Mouse (Mus musculus): ENCODE measurements around the gene Plekha7. TPM values are rescaled to one million over a fixed set of nuclear protein-coding genes. Genes with fewer than 3 reads are reported as not detected.

Gene Plekha7
- polyA plus RNA-seq, 1 experiment from 2014 or later, result 7.2 TPM

GRCm38 (mm10) chr7:116282755-116283154, 25.4 kb downstream of the Plekha7 start:
- WGBS, result 34% methylated on average over 11 of the region's 11 CpGs
- Histone ChIP-seq H3K4me1 (ENCODE audit: control insufficient read depth, insufficient read depth, low read length) (peaks cover 29% of the 10 kb centered on the region; the same call in 1 of the 2 replicates), H3K27ac (ENCODE audit: low read depth, low read length) (no peak overlapping the region), H3K9ac (ENCODE audit: low read depth, low read length) (no peak overlapping the region), H3K27me3 (ENCODE audit: control insufficient read depth, insufficient read depth, low read length) (no peaks in the 10 kb centered on the region), H3K4me3 (ENCODE audit: low read length) (no peak overlapping the region), H3K36me3 (ENCODE audit: control insufficient read depth, insufficient read depth, low read length) (no peaks in the 10 kb centered on the region), H3K9me3 (ENCODE audit: control insufficient read depth, low read length) (no peaks in the 10 kb centered on the region), H3K4me2 (replicated peaks; ENCODE audit: low read depth, low read length) (no peak overlapping the region; the same call in 1 of the 2 replicates)
- ATAC-seq (ENCODE audit: low FRiP score, low TSS enrichment), result no peak

DNA sequence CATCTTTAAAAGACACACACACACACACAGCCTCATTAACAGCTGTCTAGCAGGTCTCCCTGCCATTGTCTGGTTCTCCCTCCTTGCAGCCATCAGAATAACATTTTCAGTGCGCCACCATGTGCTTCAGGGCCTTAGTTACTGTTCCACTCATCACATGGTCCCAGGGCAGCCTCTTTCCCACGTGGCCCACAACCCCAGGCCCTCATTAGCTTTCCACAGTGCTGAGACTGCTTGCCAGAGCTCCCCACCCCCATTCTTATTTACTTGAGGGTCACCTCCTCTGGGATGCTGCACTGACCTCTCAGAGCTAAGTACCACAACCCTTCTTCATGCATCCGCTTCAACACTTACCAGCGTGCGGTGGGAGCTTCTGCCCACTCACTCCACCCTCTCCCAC, 28.1 kb downstream of the Plekha7 start:
- H3K4me2 ChIP-seq (replicated peaks; ENCODE audit: low read depth, low read length), result no peak overlapping the region
- H3K9ac ChIP-seq (ENCODE audit: low read depth, low read length), result no peak overlapping the region
- no peak overlapping the region for H3K4me3 ChIP-seq (ENCODE audit: low read length)
- no peak overlapping the region for H3K27ac ChIP-seq (ENCODE audit: low read depth, low read length)
- ATAC-seq (ENCODE audit: low FRiP score, low TSS enrichment), result no peak
- 56% methylated on average over 5 of the region's 5 CpGs for WGBS
- H3K27me3 ChIP-seq (ENCODE audit: control insufficient read depth, insufficient read depth, low read length), result no peaks in the 10 kb centered on the region
- no peaks in the 10 kb centered on the region for H3K36me3 ChIP-seq (ENCODE audit: control insufficient read depth, insufficient read depth, low read length)
- peaks cover 14% of the 10 kb centered on the region; the same call in 1 of the 2 replicates for H3K4me1 ChIP-seq (ENCODE audit: control insufficient read depth, insufficient read depth, low read length)
- H3K9me3 ChIP-seq (ENCODE audit: control insufficient read depth, low read length), result no peaks in the 10 kb centered on the region

GRCm38 (mm10) chr7:116278280-116278679, 29.9 kb downstream of the Plekha7 start:
- Histone ChIP-seq H3K9ac (ENCODE audit: low read depth, low read length) (no peak overlapping the region), H3K36me3 (ENCODE audit: control insufficient read depth, insufficient read depth, low read length) (no peaks in the 10 kb centered on the region), H3K27ac (ENCODE audit: low read depth, low read length) (0 out of 2 replicates have a peak overlapping the region, but pooled peaks have one; percentile 42), H3K4me1 (ENCODE audit: control insufficient read depth, insufficient read depth, low read length) (peaks cover 14% of the 10 kb centered on the region; the same call in 1 of the 2 replicates), H3K9me3 (ENCODE audit: control insufficient read depth, low read length) (no peaks in the 10 kb centered on the region), H3K27me3 (ENCODE audit: control insufficient read depth, insufficient read depth, low read length) (no peaks in the 10 kb centered on the region), H3K4me2 (replicated peaks; ENCODE audit: low read depth, low read length) (no peak overlapping the region), H3K4me3 (ENCODE audit: low read length) (no peak overlapping the region)
- no peak for ATAC-seq (ENCODE audit: low FRiP score, low TSS enrichment)
- WGBS, result 59% methylated on average over 9 of the region's 9 CpGs

GRCm38 (mm10) chr7:116276315-116276714, 31.9 kb downstream of the Plekha7 start:
- Histone ChIP-seq H3K9ac (ENCODE audit: low read depth, low read length) (no peak overlapping the region), H3K9me3 (ENCODE audit: control insufficient read depth, low read length) (no peaks in the 10 kb centered on the region), H3K4me3 (ENCODE audit: low read length) (no peak overlapping the region), H3K27ac (ENCODE audit: low read depth, low read length) (no peak overlapping the region), H3K36me3 (ENCODE audit: control insufficient read depth, insufficient read depth, low read length) (no peaks in the 10 kb centered on the region), H3K4me1 (ENCODE audit: control insufficient read depth, insufficient read depth, low read length) (0 out of 2 replicates have a peak, but pooled peaks cover 9% of the 10 kb centered on the region), H3K4me2 (replicated peaks; ENCODE audit: low read depth, low read length) (no peak overlapping the region), H3K27me3 (ENCODE audit: control insufficient read depth, insufficient read depth, low read length) (no peaks in the 10 kb centered on the region)
- no peak for ATAC-seq (ENCODE audit: low FRiP score, low TSS enrichment)

DNA sequence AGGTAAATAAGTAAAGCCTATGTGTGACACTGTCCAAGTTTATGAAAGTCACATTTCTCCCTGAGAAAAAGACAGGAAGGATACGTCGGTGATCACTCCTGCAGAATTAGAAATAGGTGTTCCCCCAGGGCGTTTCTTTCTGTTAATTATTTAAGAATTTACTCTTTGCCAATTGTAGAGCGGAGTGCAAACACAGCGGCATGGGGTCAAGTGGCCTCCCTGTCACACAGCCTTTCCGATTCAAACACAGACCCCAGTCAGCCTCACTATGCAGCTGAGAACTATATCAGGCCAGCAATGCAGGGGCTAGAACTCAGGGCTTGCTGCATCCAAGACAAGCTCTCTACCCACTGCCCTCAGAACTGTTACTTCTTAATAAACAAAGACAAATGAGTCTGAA, 35.1 kb downstream of the Plekha7 start:
- Histone ChIP-seq H3K4me2 (replicated peaks; ENCODE audit: low read depth, low read length) (no peak overlapping the region), H3K4me1 (ENCODE audit: control insufficient read depth, insufficient read depth, low read length) (peaks cover 12% of the 10 kb centered on the region), H3K4me3 (ENCODE audit: low read length) (no peak overlapping the region), H3K27ac (ENCODE audit: low read depth, low read length) (no peak overlapping the region), H3K27me3 (ENCODE audit: control insufficient read depth, insufficient read depth, low read length) (no peaks in the 10 kb centered on the region), H3K9me3 (ENCODE audit: control insufficient read depth, low read length) (no peaks in the 10 kb centered on the region), H3K36me3 (ENCODE audit: control insufficient read depth, insufficient read depth, low read length) (no peaks in the 10 kb centered on the region), H3K9ac (ENCODE audit: low read depth, low read length) (no peak overlapping the region)
- 85% methylated on average over 6 of the region's 6 CpGs for WGBS
- no peak for ATAC-seq (ENCODE audit: low FRiP score, low TSS enrichment)

DNA sequence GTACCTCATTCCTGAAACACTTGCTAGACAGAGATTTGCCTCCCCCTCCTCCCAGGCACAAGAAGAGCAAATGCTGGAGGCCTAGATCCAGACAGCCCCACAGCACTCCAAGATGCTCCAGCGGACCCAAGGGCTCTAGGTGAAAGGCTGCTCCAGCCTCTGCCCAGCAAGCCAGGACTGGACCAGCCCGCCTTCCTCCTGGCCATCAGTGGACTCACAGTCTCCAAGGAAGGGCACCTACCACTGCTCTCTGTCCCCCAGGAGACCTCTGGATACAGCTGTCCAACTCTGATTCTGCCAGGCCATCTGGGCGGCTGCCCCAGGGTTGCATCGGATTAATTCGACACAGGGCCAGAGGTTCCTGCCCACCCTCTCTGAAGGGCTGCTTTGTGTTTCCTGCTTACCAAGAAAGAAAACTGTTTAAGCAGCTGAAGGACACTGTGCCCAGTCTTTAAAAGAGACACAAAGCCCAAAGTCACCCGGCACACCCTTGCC, 38.6 kb downstream of the Plekha7 start:
- no peak for ATAC-seq (ENCODE audit: low FRiP score, low TSS enrichment)
- Histone ChIP-seq H3K36me3 (ENCODE audit: control insufficient read depth, insufficient read depth, low read length) (no peaks in the 10 kb centered on the region), H3K27ac (ENCODE audit: low read depth, low read length) (no peak overlapping the region), H3K9me3 (ENCODE audit: control insufficient read depth, low read length) (no peaks in the 10 kb centered on the region), H3K27me3 (ENCODE audit: control insufficient read depth, insufficient read depth, low read length) (no peaks in the 10 kb centered on the region), H3K9ac (ENCODE audit: low read depth, low read length) (no peak overlapping the region), H3K4me2 (replicated peaks; ENCODE audit: low read depth, low read length) (no peak overlapping the region), H3K4me3 (ENCODE audit: low read length) (no peak overlapping the region), H3K4me1 (ENCODE audit: control insufficient read depth, insufficient read depth, low read length) (peaks cover 21% of the 10 kb centered on the region)
- 74% methylated on average over 6 of the region's 6 CpGs for WGBS

- Histone ChIP-seq H3K9ac (ENCODE audit: low read depth, low read length) (no peak overlapping the region), H3K4me1 (ENCODE audit: control insufficient read depth, insufficient read depth, low read length) (peaks cover 26% of the 10 kb centered on the region), H3K4me3 (ENCODE audit: low read length) (no peak overlapping the region), H3K36me3 (ENCODE audit: control insufficient read depth, insufficient read depth, low read length) (no peaks in the 10 kb centered on the region), H3K27me3 (ENCODE audit: control insufficient read depth, insufficient read depth, low read length) (no peaks in the 10 kb centered on the region), H3K4me2 (replicated peaks; ENCODE audit: low read depth, low read length) (no peak overlapping the region; the same call in 1 of the 2 replicates), H3K9me3 (ENCODE audit: control insufficient read depth, low read length) (no peaks in the 10 kb centered on the region), H3K27ac (ENCODE audit: low read depth, low read length) (peak overlapping the region; percentile 30)
- 24% methylated on average over 13 of the region's 13 CpGs for WGBS
- peak; percentile 85 for ATAC-seq (ENCODE audit: low FRiP score, low TSS enrichment)
These were observed 39.9 kb downstream of the Plekha7 start for GRCm38 (mm10) chr7:116268113-116268926.

DNA sequence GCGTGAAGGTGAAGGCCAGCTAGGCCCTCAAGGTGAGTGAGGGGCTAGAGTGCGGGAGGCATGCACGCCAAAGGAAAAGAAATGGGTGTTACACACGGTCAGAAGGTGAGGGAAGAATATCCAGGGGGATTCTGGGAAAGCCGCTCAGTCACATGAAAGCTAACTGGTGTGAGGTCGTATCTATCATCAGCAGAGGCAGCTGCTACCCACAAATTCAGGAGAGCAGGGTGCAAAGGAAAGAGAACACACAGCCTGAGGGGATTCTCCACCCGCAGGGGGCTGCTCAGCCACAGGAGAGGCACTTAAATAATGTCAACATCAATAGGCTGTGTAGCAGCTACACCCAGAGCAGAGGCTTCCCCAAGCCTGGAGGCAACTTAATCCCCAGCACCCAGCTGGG, 44.9 kb downstream of the Plekha7 start:
- Histone ChIP-seq H3K4me3 (ENCODE audit: low read length) (no peak overlapping the region), H3K9me3 (ENCODE audit: control insufficient read depth, low read length) (no peaks in the 10 kb centered on the region), H3K4me1 (ENCODE audit: control insufficient read depth, insufficient read depth, low read length) (peaks cover 22% of the 10 kb centered on the region), H3K27me3 (ENCODE audit: control insufficient read depth, insufficient read depth, low read length) (no peaks in the 10 kb centered on the region), H3K27ac (ENCODE audit: low read depth, low read length) (no peak overlapping the region), H3K4me2 (replicated peaks; ENCODE audit: low read depth, low read length) (no peak overlapping the region), H3K9ac (ENCODE audit: low read depth, low read length) (no peak overlapping the region), H3K36me3 (ENCODE audit: control insufficient read depth, insufficient read depth, low read length) (no peaks in the 10 kb centered on the region)
- no peak for ATAC-seq (ENCODE audit: low FRiP score, low TSS enrichment)
- WGBS, result 66% methylated on average over 7 of the region's 7 CpGs

- H3K27ac ChIP-seq (ENCODE audit: low read depth, low read length), result no peak overlapping the region
- H3K36me3 ChIP-seq (ENCODE audit: control insufficient read depth, insufficient read depth, low read length), result no peaks in the 10 kb centered on the region
- H3K27me3 ChIP-seq (ENCODE audit: control insufficient read depth, insufficient read depth, low read length), result no peaks in the 10 kb centered on the region
- peaks cover 18% of the 10 kb centered on the region for H3K4me1 ChIP-seq (ENCODE audit: control insufficient read depth, insufficient read depth, low read length)
- no peaks in the 10 kb centered on the region for H3K9me3 ChIP-seq (ENCODE audit: control insufficient read depth, low read length)
- no peak overlapping the region for H3K4me2 ChIP-seq (replicated peaks; ENCODE audit: low read depth, low read length)
- H3K9ac ChIP-seq (ENCODE audit: low read depth, low read length), result no peak overlapping the region
- no peak overlapping the region for H3K4me3 ChIP-seq (ENCODE audit: low read length)
- ATAC-seq (ENCODE audit: low FRiP score, low TSS enrichment), result no peak
- 41% methylated on average over 2 of the region's 2 CpGs for WGBS
These were observed 45.7 kb downstream of the Plekha7 start for GRCm38 (mm10) chr7:116262508-116262907.
